Mouse (Mus musculus): ENCODE data around the gene Olfr805. TPM values are rescaled to one million over a fixed set of nuclear protein-coding genes. Genes with fewer than 3 reads are reported as not detected.

Gene Olfr805
- polyA plus RNA-seq (2017; shearing (Covaris generic)), result under 1 TPM in 1 of 2 experiments, not detected in 1; 0.24 TPM

- no peak for ATAC-seq
These were observed at the start of gene Olfr805 for GRCm38 (mm10) chr10:129729275-129729674. TSS of gene Olfr805 (minus strand) at chr10:129729375.

GRCm38 (mm10) chr10:129778123-129778522 is 48.9 kb upstream of the Olfr805 start:
- no peak for ATAC-seq

- ATAC-seq, result no peak
These were observed 45.2 kb upstream of the Olfr805 start, which contains the start of gene Olfr809 for GRCm38 (mm10) chr10:129774338-129774737. TSS of gene Olfr809 (plus strand) at chr10:129774638.

GRCm38 (mm10) chr10:129765182-129765581 is 36.0 kb upstream of the Olfr805 start, which contains the start of gene Olfr808:
TSS of gene Olfr808 (plus strand) at chr10:129765482.
- ATAC-seq, result no peak

GRCm38 (mm10) chr10:129757693-129758092 is 28.5 kb upstream of the Olfr805 start, which contains the start of gene Olfr807:
TSS of gene Olfr807 (minus strand) at chr10:129757793.
- no peak for ATAC-seq

GRCm38 (mm10) chr10:129741821-129742220 is 12.6 kb upstream of the Olfr805 start, which contains the start of gene Olfr806:
TSS of gene Olfr806 (minus strand) at chr10:129741921.
- no peak for ATAC-seq

DNA sequence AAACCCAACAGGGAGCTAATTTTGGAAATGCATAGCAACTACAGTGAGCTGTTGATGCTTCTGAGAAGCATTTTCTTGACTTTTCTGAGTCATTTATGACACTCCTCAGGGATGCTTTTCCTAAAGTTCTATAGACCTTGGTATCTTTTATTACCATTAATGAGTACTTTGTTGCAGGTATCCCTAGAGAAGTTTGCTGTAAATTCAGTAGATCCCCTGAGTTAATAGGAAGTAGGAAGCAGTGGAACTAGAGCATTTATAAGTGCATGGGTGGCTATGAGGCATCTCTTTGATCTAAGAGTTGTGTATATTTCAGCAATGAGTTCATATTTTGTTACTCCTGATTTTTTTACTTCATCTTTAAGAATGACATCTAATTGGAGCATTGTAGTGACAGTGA is 26.3 kb downstream of the Olfr805 start, which contains the start of gene Olfr804:
Gene Olfr804 (plus strand): TSS at position 301 of the 400 bp plus-strand sequence.
- no peak for ATAC-seq

DNA sequence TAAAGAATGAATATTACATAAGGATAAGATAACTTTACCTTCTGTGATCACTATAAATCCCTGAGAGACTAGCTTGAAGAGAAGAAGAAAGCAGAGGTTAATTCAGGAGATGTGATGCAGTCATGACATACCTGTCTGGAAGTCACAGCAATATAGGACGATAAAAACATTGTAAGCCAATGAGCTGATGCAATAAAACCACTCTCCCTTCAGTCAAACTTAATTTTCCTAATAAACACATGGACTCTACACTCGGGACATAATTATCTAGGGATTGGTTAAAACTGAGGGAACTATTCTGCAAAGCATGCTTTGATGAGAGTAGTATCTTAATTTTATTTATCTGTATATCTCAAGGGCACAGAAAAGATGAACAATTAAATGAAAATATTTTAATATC is 35.0 kb downstream of the Olfr805 start, which contains the start of gene Olfr803:
Gene Olfr803 (minus strand): TSS at position 101 of the 400 bp plus-strand sequence.
- no peak for ATAC-seq

GRCm38 (mm10) chr10:129688069-129688468 is 41.1 kb downstream of the Olfr805 start, which contains the start of gene Olfr802:
TSS of gene Olfr802 (minus strand) at chr10:129688169.
- ATAC-seq, result no peak

- no peak for ATAC-seq
These were observed 55.4 kb downstream of the Olfr805 start, which contains the start of gene Olfr801 for GRCm38 (mm10) chr10:129673765-129674164. TSS of gene Olfr801 (minus strand) at chr10:129673865.

Other genes with a start within 250 kb of the Olfr805 start
- gene Olfr789, start 244.6 kb downstream of the Olfr805 start, polyA plus RNA-seq (2017; shearing (Covaris generic)), result not detected
- gene Olfr790, start 230.9 kb downstream of the Olfr805 start, polyA plus RNA-seq (2017; shearing (Covaris generic)), result not detected
- gene Olfr791, start 207.6 kb downstream of the Olfr805 start, polyA plus RNA-seq (2017; shearing (Covaris generic)), result not detected
- gene Olfr792, start 190.2 kb downstream of the Olfr805 start, polyA plus RNA-seq (2017; shearing (Covaris generic)), result not detected
- gene Olfr794, start 161.7 kb downstream of the Olfr805 start, polyA plus RNA-seq (2017; shearing (Covaris generic)), result not detected
- not detected for gene Olfr796, start 116.8 kb downstream of the Olfr805 start, polyA plus RNA-seq (2017; shearing (Covaris generic))
- under 1 TPM in 1 of 2 experiments, not detected in 1; 0.61 TPM for gene Olfr798, start 101.4 kb downstream of the Olfr805 start, polyA plus RNA-seq (2017; shearing (Covaris generic))
- gene Olfr799, start 91.9 kb downstream of the Olfr805 start, polyA plus RNA-seq (2017; shearing (Covaris generic)), result not detected
- not detected for gene Olfr800, start 71.7 kb downstream of the Olfr805 start, polyA plus RNA-seq (2017; shearing (Covaris generic))
- not detected for gene Olfr801, start 55.5 kb downstream of the Olfr805 start, polyA plus RNA-seq (2017; shearing (Covaris generic))
- gene Olfr802, start 41.2 kb downstream of the Olfr805 start, polyA plus RNA-seq (2017; shearing (Covaris generic)), result not detected
- not detected for gene Olfr803, start 35.1 kb downstream of the Olfr805 start, polyA plus RNA-seq (2017; shearing (Covaris generic))
- gene Olfr804, start 26.2 kb downstream of the Olfr805 start, polyA plus RNA-seq (2017; shearing (Covaris generic)), result not detected
- not detected for gene Olfr806, start 12.5 kb upstream of the Olfr805 start, polyA plus RNA-seq (2017; shearing (Covaris generic))
- gene Olfr807, start 28.4 kb upstream of the Olfr805 start, polyA plus RNA-seq (2017; shearing (Covaris generic)), result not detected
- gene Olfr808, start 36.1 kb upstream of the Olfr805 start, polyA plus RNA-seq (2017; shearing (Covaris generic)), result not detected
- not detected for gene Olfr809, start 45.3 kb upstream of the Olfr805 start, polyA plus RNA-seq (2017; shearing (Covaris generic))
- gene Olfr810, start 65.5 kb upstream of the Olfr805 start, polyA plus RNA-seq (2017; shearing (Covaris generic)), result not detected
- not detected for gene Olfr811, start 75.0 kb upstream of the Olfr805 start, polyA plus RNA-seq (2017; shearing (Covaris generic))
- not detected for gene Olfr812, start 116.7 kb upstream of the Olfr805 start, polyA plus RNA-seq (2017; shearing (Covaris generic))
- not detected for gene Olfr813, start 126.0 kb upstream of the Olfr805 start, polyA plus RNA-seq (2017; shearing (Covaris generic))
- gene Olfr814, start 150.5 kb upstream of the Olfr805 start, polyA plus RNA-seq (2017; shearing (Covaris generic)), result under 1 TPM in 1 of 2 experiments, not detected in 1; 0.15 TPM
- not detected for gene Olfr815, start 176.5 kb upstream of the Olfr805 start, polyA plus RNA-seq (2017; shearing (Covaris generic))
- gene Olfr816, start 186.2 kb upstream of the Olfr805 start, polyA plus RNA-seq (2017; shearing (Covaris generic)), result under 1 TPM in 1 of 2 experiments, not detected in 1; 0.25 TPM
- not detected for gene Olfr818, start 219.7 kb upstream of the Olfr805 start, polyA plus RNA-seq (2017; shearing (Covaris generic))
- gene Olfr819, start 237.9 kb upstream of the Olfr805 start, polyA plus RNA-seq (2017; shearing (Covaris generic)), result not detected
- not detected for gene Olfr247, start 246.8 kb upstream of the Olfr805 start, polyA plus RNA-seq (2017; shearing (Covaris generic))

Data from activated CD4-positive, CD25-positive, alpha-beta regulatory T cell, adult 4 months (primary cell).